Mouse (Mus musculus) spleen, adult 2 months (tissue): ENCODE results near the gene Lrrc73. TPM values are rescaled to one million over a fixed set of nuclear protein-coding genes. Genes with fewer than 3 reads are reported as not detected.
A peak's percentile ranks its signal among the peaks of the same experiment; 100 is the strongest.

Experiments used
- DNase-seq, 2 experiments: peaks; one replicate each; pipeline versions ENCODE4 v3.0.0 to v3.0.0-alpha.2; 2012 to 2021; ENCODE audit warnings: low spot score in 2 of 2, low read depth in 1 of 2
- H3K27ac ChIP-seq: fragments of 200-500 bp; 2 replicates; pipeline ENCODE4 v1.5.1; 2012; ENCODE audit warnings: low read length, inconsistent platforms; ENCODE audit not compliant: insufficient read depth
- H3K27me3 ChIP-seq: fragments of 200-500 bp; 2 replicates; pipeline ENCODE4 v1.6.1; 2012; ENCODE audit warnings: mild to moderate bottlenecking, moderate library complexity, low read length, inconsistent platforms; ENCODE audit not compliant: control insufficient read depth, insufficient read depth
- H3K36me3 ChIP-seq: fragments of 200-500 bp; 2 replicates; pipeline ENCODE4 v1.6.1; 2012; ENCODE audit warnings: mild to moderate bottlenecking, low read length, inconsistent platforms; ENCODE audit not compliant: control insufficient read depth, insufficient read depth
- H3K4me1 ChIP-seq: fragments of 200-500 bp; 2 replicates; pipeline ENCODE4 v1.6.1; 2011; ENCODE audit warnings: inconsistent platforms; ENCODE audit not compliant: control insufficient read depth, insufficient read depth, insufficient read length
- H3K4me3 ChIP-seq: fragments of 200-500 bp; 2 replicates; pipeline ENCODE4 v1.5.1; 2011; ENCODE audit warnings: mild to moderate bottlenecking, inconsistent platforms; ENCODE audit not compliant: insufficient read depth, insufficient read length; ENCODE audit errors: extremely low read depth
- CTCF ChIP-seq: fragments of 200-500 bp; IDR thresholded peaks from 2 replicates; pipeline ENCODE4 v1.5.1; 2011; ENCODE audit warnings: mild to moderate bottlenecking, inconsistent platforms; ENCODE audit not compliant: insufficient read depth, insufficient read length, insufficient replicate concordance; ENCODE audit errors: extremely low read depth
- POLR2A ChIP-seq: fragments of 200-500 bp; IDR thresholded peaks from 2 replicates; pipeline ENCODE4 v1.6.1; 2011; ENCODE audit warnings: low read depth, low read length, inconsistent platforms
- WGBS: fragments of 180-500 bp; shearing (Covaris S2); methylation state at CpG from one replicate; pipeline ENCODE4 v1.1.7; 2018; 5-methylcytosine and 5-hydroxymethylcytosine counted together
- polyA plus RNA-seq: library from polyadenylated mRNA; depleted of rRNA; stranded (reverse); fragments of >200 nt; gene quantifications from 2 replicates; pipeline ENCODE4 v1.2.3, GENCODE M21; 2012; rRNA removed

Lrrc73 gene
- 0.82 and 0.89 TPM in 2 replicates for polyA plus RNA-seq

- WGBS: 1% methylated on average over 44 of the region's 48 CpGs
- H3K4me3 ChIP-seq: peak within 1 kb of the TSS; percentile 52
- H3K4me1 ChIP-seq: peaks cover 13% of the 10 kb centered on the region
- peaks cover 5% of the 10 kb centered on the region for H3K27me3 ChIP-seq
- TF ChIP-seq POLR2A: no peak
- no peak for TF ChIP-seq CTCF
- no peak within 1 kb of the TSS for H3K27ac ChIP-seq
- DNase-seq: peak; percentile 53 to 89
- peaks cover 33% of the 10 kb centered on the region for H3K36me3 ChIP-seq
These were observed at the start of gene Lrrc73 for GRCm38 (mm10) chr17:46253452-46254084. Gene Lrrc73, plus strand, starts transcription at chr17:46253531.

GRCm38 (mm10) chr17:46206676-46207075 is 46.7 kb upstream of the Lrrc73 start:
- H3K27ac ChIP-seq: no peak overlapping the region
- TF ChIP-seq POLR2A (no peak), CTCF (no peak)
- no peaks in the 10 kb centered on the region for H3K27me3 ChIP-seq
- peaks cover 19% of the 10 kb centered on the region for H3K36me3 ChIP-seq
- peaks cover 3% of the 10 kb centered on the region; the same call in 1 of the 2 replicates for H3K4me1 ChIP-seq
- no peak overlapping the region for H3K4me3 ChIP-seq
- no peak for DNase-seq

- no peaks in the 10 kb centered on the region for H3K4me1 ChIP-seq
- H3K27me3 ChIP-seq: no peaks in the 10 kb centered on the region
- 91% methylated on average over 3 of the region's 3 CpGs for WGBS
- H3K4me3 ChIP-seq: no peak overlapping the region
- no peak for DNase-seq
- no peak for TF ChIP-seq CTCF
- TF ChIP-seq POLR2A: no peak
- no peak overlapping the region for H3K27ac ChIP-seq
- H3K36me3 ChIP-seq: peaks cover 30% of the 10 kb centered on the region
These were observed 42.8 kb upstream of the Lrrc73 start for GRCm38 (mm10) chr17:46210550-46210949.

- no peak overlapping the region for H3K4me3 ChIP-seq
- no peaks in the 10 kb centered on the region for H3K27me3 ChIP-seq
- no peak for DNase-seq
- no peak overlapping the region for H3K27ac ChIP-seq
- H3K36me3 ChIP-seq: peaks cover 54% of the 10 kb centered on the region
- no peaks in the 10 kb centered on the region for H3K4me1 ChIP-seq
- no peak for TF ChIP-seq CTCF
- no peak for TF ChIP-seq POLR2A
- WGBS: 91% methylated on average over 3 of the region's 3 CpGs
These were observed 31.7 kb upstream of the Lrrc73 start for GRCm38 (mm10) chr17:46221601-46222000.

- Histone ChIP-seq H3K4me3 (no peak overlapping the region), H3K27ac (no peak overlapping the region), H3K4me1 (no peaks in the 10 kb centered on the region), H3K27me3 (no peaks in the 10 kb centered on the region), H3K36me3 (peaks cover 52% of the 10 kb centered on the region)
- WGBS: 93% methylated on average over 7 of the region's 7 CpGs
- DNase-seq: no peak
- TF ChIP-seq POLR2A (no peak), CTCF (no peak)
These were observed 25.8 kb upstream of the Lrrc73 start for GRCm38 (mm10) chr17:46227576-46227975.

GRCm38 (mm10) chr17:46236067-46236466 is 17.3 kb upstream of the Lrrc73 start:
- Histone ChIP-seq H3K36me3 (peaks cover 35% of the 10 kb centered on the region), H3K27me3 (no peaks in the 10 kb centered on the region), H3K4me1 (no peaks in the 10 kb centered on the region), H3K27ac (no peak overlapping the region), H3K4me3 (no peak overlapping the region)
- TF ChIP-seq CTCF: no peak
- no peak for TF ChIP-seq POLR2A
- WGBS: 91% methylated on average over 1 of the region's 1 CpGs
- DNase-seq: no peak

GRCm38 (mm10) chr17:46237079-46237478 is 16.3 kb upstream of the Lrrc73 start:
- H3K27ac ChIP-seq: no peak overlapping the region
- 84% methylated on average over 6 of the region's 6 CpGs for WGBS
- H3K4me3 ChIP-seq: no peak overlapping the region
- peaks cover 38% of the 10 kb centered on the region for H3K36me3 ChIP-seq
- H3K27me3 ChIP-seq: no peaks in the 10 kb centered on the region
- TF ChIP-seq POLR2A: no peak
- no peak for TF ChIP-seq CTCF
- no peaks in the 10 kb centered on the region for H3K4me1 ChIP-seq
- DNase-seq: no peak
